Mouse (Mus musculus): Measurements from ENCODE around the gene Ncln.

DNA sequence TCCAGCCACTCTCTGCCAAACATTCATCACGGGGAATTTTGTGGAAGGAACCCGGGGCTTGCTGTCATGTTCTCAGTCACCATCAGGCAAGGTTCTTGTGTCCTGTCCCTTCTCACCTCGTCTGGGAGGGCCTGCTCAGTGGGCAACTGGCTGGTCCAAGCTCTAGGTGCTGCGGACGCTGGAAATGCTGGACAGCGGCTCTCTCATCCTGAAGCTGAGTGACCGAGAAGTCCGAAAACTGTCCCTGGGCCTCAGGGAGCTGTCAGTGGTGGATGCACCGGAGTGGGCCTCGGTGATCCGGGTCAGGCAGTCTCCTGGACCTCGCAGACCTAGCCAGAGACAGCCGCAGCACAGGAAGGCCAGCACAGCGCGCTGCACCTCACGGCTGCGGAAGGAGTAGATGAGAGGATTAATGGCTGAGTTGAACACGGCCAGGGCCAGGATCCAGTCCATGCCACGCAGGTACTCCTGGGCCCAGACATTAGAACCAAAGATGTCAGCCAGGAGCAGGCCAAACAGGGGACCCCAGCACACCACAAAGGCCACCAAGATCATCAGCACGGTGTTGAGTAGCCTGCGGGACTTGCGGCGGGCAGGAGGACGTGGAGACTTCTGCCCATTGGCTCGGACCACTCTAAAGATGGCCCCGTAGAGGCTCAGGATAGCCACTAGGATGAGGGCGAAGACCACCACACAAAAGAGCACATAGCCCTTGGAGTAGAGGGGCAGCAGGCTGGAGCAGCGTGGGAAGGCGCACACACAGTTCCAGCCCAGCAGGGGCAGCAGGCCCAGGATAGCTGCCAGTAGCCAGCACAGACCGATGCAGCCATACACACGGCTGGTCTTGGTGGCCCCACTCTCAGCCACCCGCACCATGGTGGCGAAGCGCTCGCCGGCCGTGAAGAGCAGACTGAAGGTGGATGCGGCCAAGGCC is 2.4 kb upstream of the Ncln start:
- TF ChIP-seq GATA1 (IDR thresholded peaks at IDR 0.05; ENCODE audit: borderline replicate concordance, low read length), result no peak
- TF ChIP-seq FLI1 (IDR thresholded peaks at IDR 0.05; ENCODE audit: low read length), result no peak

Measured in megakaryocyte, embryonic 14.5 days (primary cell).